ENCODE assay signal across 12 mouse cellular contexts in genomic region chr6:53449437-53450173, GRCm38 (mm10).
DNase-seq lines count a peak whose midpoint lies in the region; ATAC-seq and TF ChIP-seq lines count a peak whose summit lies in the region.
"Had no signal": no experiment of that assay in that cellular context is flagged by ENCODE, and none has a peak within 500 bp of the region (broad histone marks: within the 10 kb centered on the region; RNA-seq: fewer than 3 reads in every experiment).

No protein-coding gene starts in this region.

- H3K4me3 ChIP-seq in kidney, adult 2 months (ENCODE audit: insufficient read depth, low read depth, low read length), result no peak overlapping the region
- H3K4me3 ChIP-seq in kidney, embryonic 16.5 days (ENCODE audit: low read length), result no peak overlapping the region
- H3K4me3 ChIP-seq: midbrain, embryonic 15.5 days had no signal

- no peaks in the 10 kb centered on the region for H3K9me3 ChIP-seq in kidney, embryonic 16.5 days (ENCODE audit: low read length)
- H3K9me3 ChIP-seq: midbrain, embryonic 15.5 days had no signal

- H3K36me3 ChIP-seq in kidney, adult 2 months (ENCODE audit: control insufficient read depth, insufficient read depth, low read length), result no peaks in the 10 kb centered on the region
- H3K36me3 ChIP-seq in kidney, embryonic 16.5 days (ENCODE audit: insufficient read depth, low read length), result no peaks in the 10 kb centered on the region
- H3K36me3 ChIP-seq: midbrain, embryonic 15.5 days had no signal

- no peaks in the 10 kb centered on the region for H3K4me1 ChIP-seq in kidney, adult 2 months (ENCODE audit: control insufficient read depth, insufficient read depth, low read length)
- peaks cover 39% of the 10 kb centered on the region for H3K4me1 ChIP-seq in kidney, embryonic 16.5 days (ENCODE audit: insufficient read depth, low read length)
- H3K4me1 ChIP-seq: midbrain, embryonic 15.5 days had no signal

- TF ChIP-seq POLR2A in kidney, adult 2 months (IDR thresholded peaks at IDR 0.05; ENCODE audit: low read depth, low read length), result no peak

- H3K4me2 ChIP-seq in kidney, embryonic 16.5 days (replicated peaks; ENCODE audit: low read depth, low read length), result peak overlapping the region; percentile 10; the same call in 1 of the 2 replicates
- H3K4me2 ChIP-seq: midbrain, embryonic 15.5 days had no signal

- H3K27ac ChIP-seq in kidney, adult 2 months (ENCODE audit: insufficient read depth, low read depth, low read length), result no peak overlapping the region
- no peak overlapping the region for H3K27ac ChIP-seq in kidney, embryonic 16.5 days (ENCODE audit: low read length)
- H3K27ac ChIP-seq: midbrain, embryonic 15.5 days had no signal

- 24% methylated on average over 9 of the region's 9 CpGs for WGBS in kidney, adult 2 months
- WGBS in kidney, embryonic 16.5 days, result 38% methylated on average over 9 of the region's 9 CpGs

- no peak overlapping the region for H3K9ac ChIP-seq in kidney, embryonic 16.5 days (replicated peaks; ENCODE audit: low read length)
- H3K9ac ChIP-seq: midbrain, embryonic 15.5 days had no signal

- no peaks in the 10 kb centered on the region for H3K27me3 ChIP-seq in kidney, adult 2 months (replicated peaks; ENCODE audit: control insufficient read depth, insufficient read depth, low read length)
- H3K27me3 ChIP-seq in kidney, embryonic 16.5 days (ENCODE audit: insufficient read depth, low read length), result no peaks in the 10 kb centered on the region; the same call in 1 of the 2 replicates
- H3K27me3 ChIP-seq: midbrain, embryonic 15.5 days had no signal

- peak; percentile 64; the same call in 1 of the 2 replicates for ATAC-seq in kidney, embryonic 16.5 days (ENCODE audit: low FRiP score, low TSS enrichment)
- ATAC-seq: midbrain, embryonic 15.5 days had no signal

- TF ChIP-seq CTCF in kidney, adult 2 months (conservative IDR thresholded peaks at IDR 0.05; ENCODE audit: insufficient read depth, insufficient read length, low read depth, low read length), result no peak

- DNase-seq in kidney, adult 2 months, result peak; percentile 25
- DNase-seq in kidney, adult 11 months, result no peak
- DNase-seq in R1 (ENCODE audit: low read depth, low spot score), result peak; percentile 23
- DNase-seq in lung, postnatal 25 days (ENCODE audit: low spot score), result peak; percentile 19
- DNase-seq in thymus, postnatal 0 days (ENCODE audit: low spot score), result no peak
- no peak for DNase-seq in cerebellum, adult 8-10 months
- DNase-seq in adrenal gland, postnatal 25 days, result no peak
- DNase-seq: cerebellum, adult 18-20 months; gastrocnemius, postnatal 14 days; liver had no signal

Comparison
In these comparisons a context has a peak if more than half of its experiments do, and no peak if none do; other contexts are left out.
1. DNase-seq: peak in kidney, adult 2 months (single experiment), R1 (single experiment) and lung, postnatal 25 days (single experiment); none in kidney, adult 11 months (single experiment), thymus, postnatal 0 days (single experiment), cerebellum, adult 8-10 months (single experiment) and adrenal gland, postnatal 25 days (single experiment).